Mouse (Mus musculus) hindbrain, embryonic 16.5 days (tissue): ENCODE results near the gene Gm3415. TPM values are rescaled to one million over a fixed set of nuclear protein-coding genes. Genes with fewer than 3 reads are reported as not detected.

Source experiments
- polyA plus RNA-seq: library from polyadenylated mRNA; unstranded; fragments of >200 nt; fragmentation: Nextera tagmentation; extraction: Ambion mirVana; gene quantifications from 2 replicates; pipeline ENCODE4 v1.2.1, GENCODE M21; 2015

The Gm3415 gene
- polyA plus RNA-seq, 1 experiment from 2014 or later = not detected

Other genes starting within 250 kb of the Gm3415 start
- gene Wasf3, start 171.2 kb upstream of the Gm3415 start, polyA plus RNA-seq = 19.3 and 23.4 TPM in 2 replicates
- gene Gm6408, start 74.2 kb upstream of the Gm3415 start, polyA plus RNA-seq = not detected in 2 replicates
- not detected in 2 replicates for gene Gm6370, start 64.8 kb upstream of the Gm3415 start, polyA plus RNA-seq
- not detected in 2 replicates for gene 4930449I24Rik, start 53.7 kb upstream of the Gm3415 start, polyA plus RNA-seq
- gene Gm3402, start 42.0 kb upstream of the Gm3415 start, polyA plus RNA-seq = not detected in 2 replicates
- not detected in 2 replicates for gene Gm3404, start 30.3 kb upstream of the Gm3415 start, polyA plus RNA-seq
- not detected in 2 replicates for gene Gm3409, start 18.5 kb upstream of the Gm3415 start, polyA plus RNA-seq
- 28.0 and 29.8 TPM in 2 replicates for gene Gpr12, start 29.1 kb downstream of the Gm3415 start, polyA plus RNA-seq
- gene Usp12, start 238.9 kb downstream of the Gm3415 start, polyA plus RNA-seq = 13.0 and 14.8 TPM in 2 replicates